Mouse (Mus musculus) ES-Bruce4 (cell line): ENCODE measurements around the gene Gm6034. TPM values are rescaled to one million over a fixed set of nuclear protein-coding genes. Genes with fewer than 3 reads are reported as not detected.
"Not testable (repeated sequence)": the region's sequence is repeated elsewhere in the genome, so short reads cannot be mapped to it uniquely, and the experiment has no call there.

ENCODE experiments used
- H3K27ac ChIP-seq: 2 replicates; pipeline ENCODE4 v1.5.1; 2012; ENCODE audit warnings: low read length, inconsistent platforms; ENCODE audit not compliant: insufficient read depth
- H3K27me3 ChIP-seq: 2 replicates; pipeline ENCODE4 v1.6.1; 2012; ENCODE audit warnings: mild to moderate bottlenecking, low read length, inconsistent platforms; ENCODE audit not compliant: control insufficient read depth, poor library complexity, insufficient read depth, severe bottlenecking
- H3K36me3 ChIP-seq: 2 replicates; pipeline ENCODE4 v1.6.1; 2012; ENCODE audit warnings: inconsistent platforms, mild to moderate bottlenecking, low read length, moderate library complexity; ENCODE audit not compliant: control insufficient read depth, poor library complexity, insufficient read depth, severe bottlenecking
- H3K4me1 ChIP-seq: one replicate; pipeline ENCODE4 v1.8.1; 2011; ENCODE audit warnings: low read length; ENCODE audit not compliant: control insufficient read depth, insufficient read depth
- H3K4me3 ChIP-seq: 2 replicates; pipeline ENCODE4 v1.5.1; 2011; ENCODE audit warnings: low read depth, mild to moderate bottlenecking, low read length
- H3K9ac ChIP-seq: 2 replicates; pipeline ENCODE4 v1.6.1; 2012; ENCODE audit warnings: low read depth, mild to moderate bottlenecking, inconsistent platforms; ENCODE audit not compliant: poor library complexity, severe bottlenecking
- H3K9me3 ChIP-seq: replicated peaks from 2 replicates; pipeline ENCODE4 v1.6.1; 2012; ENCODE audit warnings: mild to moderate bottlenecking, low read length, inconsistent platforms; ENCODE audit not compliant: control insufficient read depth, poor library complexity, insufficient read depth, severe bottlenecking
- CTCF ChIP-seq: IDR thresholded peaks from one replicate; pipeline ENCODE4 v1.8.1; 2011; ENCODE audit warnings: low read depth, low read length
- EP300 ChIP-seq: IDR thresholded peaks from 2 replicates; pipeline ENCODE4 v1.6.1; 2011; ENCODE audit warnings: low read depth, low read length; ENCODE audit not compliant: insufficient read depth
- POLR2A ChIP-seq: IDR thresholded peaks from one replicate; pipeline ENCODE4 v1.8.1; 2011; ENCODE audit warnings: low read length; ENCODE audit not compliant: insufficient read depth
- polyA plus RNA-seq: library from polyadenylated mRNA; stranded (reverse); fragments of >200 nt; gene quantifications from 2 replicates; pipeline ENCODE4 v1.2.4, GENCODE M21; 2011; ENCODE audit warnings: low read depth; ENCODE audit not compliant: missing spikeins, insufficient read depth, insufficient read length

The Gm6034 gene
- polyA plus RNA-seq: not detected in 2 replicates

DNA sequence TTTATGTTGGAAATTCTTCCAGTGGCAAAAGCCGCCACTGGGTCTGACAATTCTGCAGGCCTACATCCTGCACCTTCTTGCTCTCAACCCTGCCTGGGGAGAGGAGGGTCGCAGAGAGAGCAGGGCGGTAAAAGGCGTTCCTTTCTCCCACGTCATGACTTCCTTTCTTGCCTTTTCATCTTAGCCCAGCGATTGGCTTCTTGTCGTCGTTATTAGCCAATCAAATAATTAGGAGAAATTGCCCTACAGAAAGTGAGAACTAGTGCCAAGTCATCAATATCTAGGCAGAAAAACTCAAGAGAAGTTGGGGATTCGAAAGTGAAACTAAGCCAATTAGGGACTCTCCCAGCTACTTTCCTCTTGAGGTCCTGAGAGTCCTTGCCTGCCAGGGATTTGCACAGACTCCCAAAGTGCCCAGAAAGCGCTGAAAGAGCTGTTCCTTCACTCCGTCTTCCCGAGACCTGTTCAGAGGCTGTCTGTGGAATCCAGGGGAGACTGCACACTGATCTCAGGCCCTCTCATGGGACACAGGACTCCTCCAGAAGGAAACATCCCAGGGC is at the start of gene Gm6034, which contains the start of gene H2-T22:
Gene Gm6034 (plus strand): TSS at position 352 of the 560 bp plus-strand sequence.
Gene H2-T22 (minus strand): TSS at position 138 of the 560 bp plus-strand sequence.
- peak within 1 kb of the TSS; percentile 17; the same call in 1 of the 2 replicates for H3K4me3 ChIP-seq
- H3K9me3 ChIP-seq, H3K27me3 ChIP-seq, H3K27ac ChIP-seq, H3K4me1 ChIP-seq, H3K9ac ChIP-seq, H3K36me3 ChIP-seq: not testable (repeated sequence)

DNA sequence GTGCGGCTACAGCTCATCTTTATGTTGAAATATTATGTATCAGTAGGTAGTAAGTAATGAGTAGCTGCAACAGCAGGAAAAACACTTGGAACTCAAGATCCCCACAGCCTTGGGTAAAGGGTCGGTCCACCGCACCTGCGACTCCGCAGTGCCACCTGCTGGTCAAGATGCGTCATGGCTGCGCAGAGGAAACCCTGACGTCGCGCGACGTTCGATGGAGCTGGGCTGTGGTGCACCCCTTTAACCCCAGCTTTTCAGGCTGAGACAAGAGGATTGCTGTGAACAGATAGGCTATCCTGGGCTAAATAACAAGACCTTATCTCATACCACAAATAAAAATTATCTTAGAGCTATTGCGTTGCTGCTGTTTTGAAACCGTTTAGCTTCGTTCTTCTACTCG is 49.1 kb upstream of the Gm6034 start:
- H3K4me3 ChIP-seq: 0 out of 2 replicates have a peak overlapping the region, but pooled peaks have one; percentile 13
- no peaks in the 10 kb centered on the region for H3K27me3 ChIP-seq
- no peak overlapping the region for H3K27ac ChIP-seq
- TF ChIP-seq EP300 (0 out of 2 replicates have a peak, but pooled peaks have one; percentile 41), POLR2A (no peak), CTCF (peak; percentile 100)
- no peaks in the 10 kb centered on the region for H3K9me3 ChIP-seq
- H3K9ac ChIP-seq: no peak overlapping the region
- H3K4me1 ChIP-seq: no peaks in the 10 kb centered on the region
- peaks cover 5% of the 10 kb centered on the region; the same call in 1 of the 2 replicates for H3K36me3 ChIP-seq

DNA sequence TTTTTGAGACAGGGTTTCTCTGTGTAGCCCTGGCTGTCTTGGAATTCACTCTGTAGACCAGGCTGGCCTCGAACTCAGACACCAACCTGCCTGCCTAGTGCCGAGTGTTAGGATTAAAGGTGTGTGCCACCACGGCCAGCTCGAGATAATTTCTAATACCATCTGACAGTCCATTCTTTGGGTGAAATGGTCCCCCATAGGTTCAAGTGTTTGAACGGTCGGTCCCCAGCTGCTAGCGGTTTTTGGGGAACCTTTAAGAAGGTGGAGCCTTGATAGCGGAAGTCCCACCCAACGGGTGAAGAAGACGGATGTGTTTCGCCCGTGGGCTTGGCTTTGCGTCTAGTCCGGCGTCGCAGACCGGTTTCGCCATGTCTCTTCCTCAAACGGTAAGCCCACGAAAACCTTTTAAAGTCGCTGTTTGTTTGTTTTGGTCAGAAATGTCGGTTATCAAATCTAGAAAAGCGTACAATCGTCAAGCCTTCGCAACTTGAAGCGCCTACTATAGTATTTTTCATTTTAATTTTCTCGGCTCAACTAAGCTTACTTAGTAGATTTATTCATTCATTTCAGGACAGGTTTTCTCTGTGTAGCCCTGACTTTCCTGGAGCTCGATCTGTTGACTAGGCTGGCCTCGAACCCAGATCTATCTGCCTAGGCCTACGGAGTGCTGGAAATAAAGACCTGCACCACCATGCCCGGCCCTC is 48.4 kb upstream of the Gm6034 start:
- Histone ChIP-seq H3K4me1 (no peaks in the 10 kb centered on the region), H3K4me3 (peak overlapping the region; percentile 95), H3K36me3 (no peaks in the 10 kb centered on the region), H3K27me3 (no peaks in the 10 kb centered on the region), H3K27ac (no peak overlapping the region), H3K9ac (peak overlapping the region; percentile 79), H3K9me3 (0 out of 2 replicates have a peak, but pooled peaks cover 2% of the 10 kb centered on the region)
- TF ChIP-seq POLR2A: peak; percentile 74
- no peak for TF ChIP-seq CTCF

DNA sequence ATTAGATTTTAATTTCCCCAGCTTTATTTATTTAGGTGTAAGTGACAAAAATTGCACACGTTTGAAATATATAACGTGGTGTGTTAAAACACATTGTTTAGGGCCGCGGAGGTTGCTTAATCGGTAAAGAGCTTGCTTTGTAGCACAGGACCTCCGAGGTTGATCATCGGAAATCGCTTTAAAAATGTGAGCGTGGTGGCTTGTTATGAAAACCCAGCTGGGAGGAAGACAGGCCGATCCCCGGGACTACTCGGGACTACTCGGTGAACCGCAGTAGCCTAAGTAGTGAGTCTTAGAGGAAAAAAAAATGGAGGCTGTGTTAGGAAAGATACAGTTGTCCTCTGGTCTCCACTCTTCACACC is 47.9 kb upstream of the Gm6034 start:
- no peak for TF ChIP-seq CTCF
- no peak for TF ChIP-seq EP300
- TF ChIP-seq POLR2A: no peak
- 0 out of 2 replicates have a peak, but pooled peaks cover 6% of the 10 kb centered on the region for H3K9me3 ChIP-seq
- H3K4me1 ChIP-seq: no peaks in the 10 kb centered on the region
- H3K9ac ChIP-seq: peak overlapping the region; percentile 79
- H3K36me3 ChIP-seq: no peaks in the 10 kb centered on the region
- H3K4me3 ChIP-seq: peak overlapping the region; percentile 95
- H3K27ac ChIP-seq: no peak overlapping the region
- no peaks in the 10 kb centered on the region for H3K27me3 ChIP-seq

DNA sequence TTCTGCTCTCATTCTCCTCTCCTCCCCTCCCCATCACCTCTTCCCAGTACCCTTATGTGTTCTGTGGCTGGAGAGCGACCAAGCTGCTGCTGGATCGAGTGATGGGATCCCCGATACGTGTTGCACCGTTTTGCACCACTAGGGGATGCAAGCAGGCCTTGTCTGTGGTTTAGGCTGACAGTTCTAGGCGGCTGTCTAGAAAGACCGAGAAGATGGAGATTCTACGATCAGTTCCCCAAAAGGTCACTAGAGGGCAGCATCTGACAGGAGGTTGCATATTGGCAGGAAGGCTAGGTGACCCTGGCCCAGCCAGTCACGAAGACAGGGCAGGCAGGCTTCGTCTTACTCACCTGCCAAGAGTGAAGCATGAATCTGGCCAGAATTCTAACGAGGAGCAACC is 45.8 kb upstream of the Gm6034 start:
- no peaks in the 10 kb centered on the region for H3K27me3 ChIP-seq
- TF ChIP-seq POLR2A (no peak), EP300 (peak; percentile 26; the same call in 1 of the 2 replicates), CTCF (peak; percentile 92)
- H3K9me3 ChIP-seq: peaks cover 23% of the 10 kb centered on the region
- no peak overlapping the region for H3K9ac ChIP-seq
- H3K36me3 ChIP-seq: peaks cover 3% of the 10 kb centered on the region; the same call in 1 of the 2 replicates
- no peak overlapping the region for H3K4me3 ChIP-seq
- H3K27ac ChIP-seq: no peak overlapping the region
- H3K4me1 ChIP-seq: no peaks in the 10 kb centered on the region

DNA sequence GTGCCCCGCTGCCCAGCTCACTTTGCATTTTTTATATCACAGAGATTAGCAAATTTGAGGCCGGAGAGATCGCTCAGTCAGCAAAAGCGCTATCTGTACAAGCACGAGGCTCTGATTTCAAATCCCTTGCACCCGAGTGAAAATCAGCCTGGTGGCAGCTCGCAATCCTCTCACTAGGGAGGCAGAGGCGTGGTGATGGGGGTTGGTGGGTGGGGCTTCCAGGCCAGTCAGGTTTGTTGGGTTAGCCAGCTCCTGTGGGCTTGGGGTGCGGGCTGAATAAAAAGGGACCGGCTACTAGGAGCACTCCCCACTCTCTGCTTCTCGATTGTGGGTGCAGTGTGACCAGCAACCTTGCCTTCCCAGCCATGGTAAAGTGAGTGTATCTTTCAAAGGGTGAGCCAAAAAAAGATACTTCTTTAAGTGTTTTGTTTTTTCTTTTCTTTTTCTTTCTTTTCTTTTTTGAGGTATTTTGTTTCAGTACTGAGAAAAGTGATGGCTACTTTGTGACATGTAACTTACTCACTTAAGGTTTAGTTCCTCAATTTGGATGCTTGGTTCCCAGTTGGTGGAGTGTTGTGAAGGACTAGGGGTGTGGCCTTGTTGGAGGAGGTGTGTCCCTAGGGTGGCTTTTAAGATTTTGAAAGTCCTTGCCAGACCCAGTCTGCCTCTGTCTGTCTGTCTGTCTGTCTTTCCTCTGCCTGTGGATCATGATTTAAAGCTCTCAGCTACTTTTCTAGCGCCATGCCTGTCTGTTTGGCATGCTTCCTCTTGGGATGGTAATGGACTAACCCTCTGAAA is 44.8 kb upstream of the Gm6034 start:
- TF ChIP-seq POLR2A (no peak), EP300 (no peak), CTCF (no peak)
- Histone ChIP-seq H3K4me3 (no peak overlapping the region), H3K36me3 (peaks cover 3% of the 10 kb centered on the region; the same call in 1 of the 2 replicates)

More for the DNA sequence above, 44.8 kb upstream of the Gm6034 start:
- Histone ChIP-seq H3K27me3 (no peaks in the 10 kb centered on the region), H3K9ac (no peak overlapping the region), H3K9me3 (peaks cover 32% of the 10 kb centered on the region), H3K27ac (no peak overlapping the region), H3K4me1 (no peaks in the 10 kb centered on the region)
